Mouse (Mus musculus): ENCODE measurements around the gene Scn1b. TPM values are rescaled to one million over a fixed set of nuclear protein-coding genes. Genes with fewer than 3 reads are reported as not detected.

Gene Scn1b
- polyA plus RNA-seq, 1 experiment from 2014 or later, result 18.7 TPM

GRCm38 (mm10) chr7:31124381-31124780, 2.4 kb downstream of the Scn1b start:
- WGBS, result 90% methylated on average over 5 of the region's 5 CpGs
- no peak overlapping the region for H3K27ac ChIP-seq (replicated peaks)
- H3K4me1 ChIP-seq (replicated peaks), result peaks cover 22% of the 10 kb centered on the region
- no peak overlapping the region for H3K4me3 ChIP-seq
- peaks cover 14% of the 10 kb centered on the region for H3K36me3 ChIP-seq
- H3K4me2 ChIP-seq, result no peak overlapping the region
- no peaks in the 10 kb centered on the region for H3K9me3 ChIP-seq
- no peak for ATAC-seq (ENCODE audit: low FRiP score, low read depth)
- no peak overlapping the region for H3K9ac ChIP-seq
- peaks cover 14% of the 10 kb centered on the region for H3K27me3 ChIP-seq

DNA sequence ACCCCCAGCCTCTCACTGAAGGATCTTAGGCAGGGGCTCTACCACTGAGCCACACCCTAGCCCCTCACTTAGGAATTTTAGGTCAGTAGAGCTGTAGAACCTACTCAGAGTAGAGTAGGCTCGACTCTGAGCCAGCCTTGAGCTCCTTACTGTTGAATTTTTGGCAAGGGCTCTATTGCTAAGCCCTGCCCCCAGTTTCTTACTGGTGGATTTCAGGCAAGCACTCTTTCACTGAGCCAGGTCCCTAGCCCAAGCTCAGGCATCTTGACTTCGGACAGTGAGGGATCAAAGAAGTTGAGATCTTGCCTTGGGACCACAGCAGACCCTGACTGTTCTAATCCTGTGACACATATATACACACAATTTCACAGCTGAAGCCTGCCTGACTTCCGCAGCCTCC, 3.1 kb downstream of the Scn1b start:
- Histone ChIP-seq H3K27me3 (peaks cover 14% of the 10 kb centered on the region), H3K4me2 (no peak overlapping the region), H3K4me1 (replicated peaks) (peaks cover 22% of the 10 kb centered on the region), H3K36me3 (peaks cover 7% of the 10 kb centered on the region), H3K9me3 (no peaks in the 10 kb centered on the region), H3K27ac (replicated peaks) (no peak overlapping the region), H3K9ac (no peak overlapping the region), H3K4me3 (no peak overlapping the region)
- no peak for ATAC-seq (ENCODE audit: low FRiP score, low read depth)
- 92% methylated on average over 3 of the region's 3 CpGs for WGBS

- Histone ChIP-seq H3K4me1 (replicated peaks) (peaks cover 22% of the 10 kb centered on the region), H3K27me3 (peaks cover 14% of the 10 kb centered on the region), H3K27ac (replicated peaks) (no peak overlapping the region), H3K4me3 (no peak overlapping the region), H3K9ac (no peak overlapping the region), H3K4me2 (no peak overlapping the region), H3K9me3 (no peaks in the 10 kb centered on the region), H3K36me3 (no peaks in the 10 kb centered on the region)
- WGBS, result 87% methylated on average over 16 of the region's 16 CpGs
- ATAC-seq (ENCODE audit: low FRiP score, low read depth), result no peak
Observed at GRCm38 (mm10) chr7:31122641-31123631, 3.9 kb downstream of the Scn1b start.

GRCm38 (mm10) chr7:31119556-31119955, 7.2 kb downstream of the Scn1b start:
- Histone ChIP-seq H3K4me1 (replicated peaks) (0 out of 2 replicates have a peak, but pooled peaks cover 7% of the 10 kb centered on the region), H3K27ac (replicated peaks) (no peak overlapping the region), H3K9ac (no peak overlapping the region), H3K4me2 (no peak overlapping the region), H3K4me3 (no peak overlapping the region), H3K36me3 (no peaks in the 10 kb centered on the region), H3K27me3 (peaks cover 3% of the 10 kb centered on the region), H3K9me3 (no peaks in the 10 kb centered on the region)
- ATAC-seq (ENCODE audit: low FRiP score, low read depth), result no peak
- 90% methylated on average over 5 of the region's 5 CpGs for WGBS

DNA sequence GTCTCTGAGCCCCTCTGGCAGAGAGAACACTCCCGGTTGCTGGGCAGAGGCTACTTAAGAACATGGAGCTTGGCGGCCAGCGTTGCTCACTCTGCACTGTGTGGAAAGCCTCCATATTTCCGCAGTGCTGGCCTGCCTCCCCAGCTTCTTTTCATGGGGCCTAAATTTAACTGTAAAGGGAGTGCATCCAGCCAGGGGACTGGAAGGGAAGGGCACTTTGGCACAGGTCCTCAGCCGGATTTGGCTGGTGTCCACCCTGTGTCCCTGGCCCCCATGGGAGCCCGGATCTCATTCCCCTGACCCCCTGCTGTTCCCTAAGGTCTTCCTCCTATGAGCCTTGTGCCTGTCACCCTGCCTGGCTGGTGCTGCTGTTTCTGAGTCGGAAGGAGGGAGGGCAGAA, 8.3 kb downstream of the Scn1b start:
- no peak for ATAC-seq (ENCODE audit: low FRiP score, low read depth)
- Histone ChIP-seq H3K4me2 (no peak overlapping the region), H3K9me3 (no peaks in the 10 kb centered on the region), H3K27me3 (no peaks in the 10 kb centered on the region), H3K9ac (no peak overlapping the region), H3K4me1 (replicated peaks) (0 out of 2 replicates have a peak, but pooled peaks cover 7% of the 10 kb centered on the region), H3K4me3 (no peak overlapping the region), H3K36me3 (no peaks in the 10 kb centered on the region), H3K27ac (replicated peaks) (no peak overlapping the region)
- 69% methylated on average over 7 of the region's 7 CpGs for WGBS

DNA sequence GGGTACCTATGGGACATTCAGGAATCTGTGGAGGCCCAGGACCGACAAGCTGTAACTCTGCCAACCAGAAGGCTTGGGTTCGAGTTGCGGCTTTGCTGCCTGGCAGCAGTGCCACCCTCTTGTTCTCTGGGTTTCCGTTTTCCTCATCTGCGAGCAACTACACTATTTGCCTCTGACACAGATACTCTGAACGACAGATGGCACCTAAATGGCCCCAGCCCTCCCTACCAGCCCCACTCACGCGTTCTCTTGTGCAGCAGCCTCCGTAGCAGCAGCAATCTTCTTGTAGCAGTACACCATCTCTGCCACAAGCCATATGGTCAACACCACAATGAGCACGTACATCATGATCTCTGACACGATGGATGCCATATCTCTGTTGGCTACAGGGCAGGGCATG, 9.3 kb downstream of the Scn1b start:
- ATAC-seq (ENCODE audit: low FRiP score, low read depth), result no peak
- 83% methylated on average over 11 of the region's 11 CpGs for whole genome bisulfite sequencing
- Histone ChIP-seq H3K27ac (replicated peaks) (no peak overlapping the region), H3K4me1 (replicated peaks) (0 out of 2 replicates have a peak, but pooled peaks cover 7% of the 10 kb centered on the region), H3K36me3 (no peaks in the 10 kb centered on the region), H3K27me3 (no peaks in the 10 kb centered on the region), H3K4me2 (no peak overlapping the region), H3K9me3 (no peaks in the 10 kb centered on the region), H3K4me3 (no peak overlapping the region), H3K9ac (no peak overlapping the region)

- Histone ChIP-seq H3K27me3 (no peaks in the 10 kb centered on the region), H3K4me1 (replicated peaks) (0 out of 2 replicates have a peak, but pooled peaks cover 7% of the 10 kb centered on the region), H3K4me3 (no peak overlapping the region), H3K36me3 (no peaks in the 10 kb centered on the region), H3K27ac (replicated peaks) (no peak overlapping the region), H3K9me3 (no peaks in the 10 kb centered on the region), H3K4me2 (no peak overlapping the region), H3K9ac (no peak overlapping the region)
- WGBS, result 39% methylated on average over 16 of the region's 16 CpGs
- no peak; the same call in 1 of the 2 replicates for ATAC-seq (ENCODE audit: low FRiP score, low read depth)
Observed at GRCm38 (mm10) chr7:31116721-31117145, 10.1 kb downstream of the Scn1b start.

DNA sequence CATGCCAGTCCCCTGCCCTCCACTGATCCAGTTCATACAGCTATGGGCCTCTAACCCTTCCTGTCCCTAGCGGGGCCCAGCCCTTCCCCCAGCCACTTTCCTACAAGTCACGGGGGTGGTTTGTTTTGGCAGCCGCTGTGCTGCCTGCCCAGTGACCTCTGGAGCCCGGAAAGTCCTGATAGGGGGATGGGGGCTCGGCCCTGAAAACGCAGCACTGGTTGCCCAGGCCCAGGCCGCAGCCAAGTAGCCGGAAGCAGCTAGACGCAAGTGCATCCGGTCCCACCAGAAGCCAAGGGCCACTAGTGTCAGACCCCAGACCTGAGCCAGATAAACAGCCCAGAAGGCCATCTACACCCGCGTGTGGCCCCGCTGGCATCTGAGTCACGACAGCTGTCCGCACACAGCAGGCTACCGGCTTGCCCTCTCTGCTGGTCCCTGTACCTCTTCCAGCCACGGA, 11.2 kb downstream of the Scn1b start:
- 0 out of 2 replicates have a peak, but pooled peaks cover 7% of the 10 kb centered on the region for H3K4me1 ChIP-seq (replicated peaks)
- H3K36me3 ChIP-seq, result no peaks in the 10 kb centered on the region
- no peaks in the 10 kb centered on the region for H3K27me3 ChIP-seq
- WGBS, result 41% methylated on average over 17 of the region's 17 CpGs
- H3K27ac ChIP-seq (replicated peaks), result no peak overlapping the region
- no peak overlapping the region for H3K9ac ChIP-seq
- H3K4me2 ChIP-seq, result no peak overlapping the region
- no peak; the same call in 1 of the 2 replicates for ATAC-seq (ENCODE audit: low FRiP score, low read depth)
- no peaks in the 10 kb centered on the region for H3K9me3 ChIP-seq
- H3K4me3 ChIP-seq, result no peak overlapping the region

DNA sequence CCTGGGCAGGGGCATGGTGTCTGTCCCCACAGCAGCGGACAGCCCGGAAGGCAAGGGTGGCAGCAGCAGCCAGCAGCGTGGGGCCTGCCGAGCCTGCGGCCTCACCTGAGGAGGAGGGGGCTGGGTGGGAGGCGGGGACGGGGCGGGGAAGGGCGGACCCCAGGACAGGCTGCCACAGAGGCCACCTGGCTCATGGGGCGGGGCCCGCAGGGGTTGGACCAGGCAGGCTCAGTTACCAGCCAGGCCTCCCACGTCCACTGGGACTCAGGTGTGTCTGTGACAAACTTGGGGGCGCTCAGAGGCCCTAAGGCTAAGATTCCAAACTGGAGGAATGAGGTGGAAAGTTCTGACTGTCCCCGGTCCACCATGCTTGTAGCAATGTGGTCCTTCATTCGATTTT, 11.6 kb downstream of the Scn1b start, which contains the start of gene Hpn:
Gene Hpn (minus strand): TSS at position 109 of the 400 bp plus-strand sequence.
- WGBS, result 30% methylated on average over 15 of the region's 15 CpGs
- Histone ChIP-seq H3K27me3 (no peaks in the 10 kb centered on the region), H3K4me3 (no peak within 1 kb of the TSS), H3K9me3 (no peaks in the 10 kb centered on the region), H3K27ac (replicated peaks) (no peak within 1 kb of the TSS), H3K9ac (no peak within 1 kb of the TSS), H3K36me3 (no peaks in the 10 kb centered on the region), H3K4me2 (no peak within 1 kb of the TSS), H3K4me1 (replicated peaks) (0 out of 2 replicates have a peak, but pooled peaks cover 7% of the 10 kb centered on the region)
- ATAC-seq (ENCODE audit: low FRiP score, low read depth), result no peak

- no peaks in the 10 kb centered on the region for H3K9me3 ChIP-seq
- WGBS, result 44% methylated on average over 10 of the region's 10 CpGs
- no peaks in the 10 kb centered on the region for H3K36me3 ChIP-seq
- H3K4me1 ChIP-seq (replicated peaks), result 0 out of 2 replicates have a peak, but pooled peaks cover 7% of the 10 kb centered on the region
- H3K9ac ChIP-seq, result no peak overlapping the region
- no peak overlapping the region for H3K4me3 ChIP-seq
- no peak overlapping the region for H3K4me2 ChIP-seq
- no peak overlapping the region for H3K27ac ChIP-seq (replicated peaks)
- no peak for ATAC-seq (ENCODE audit: low FRiP score, low read depth)
- H3K27me3 ChIP-seq, result no peaks in the 10 kb centered on the region
Observed at GRCm38 (mm10) chr7:31114646-31115045, 12.2 kb downstream of the Scn1b start.

GRCm38 (mm10) chr7:31113800-31114199, 13.0 kb downstream of the Scn1b start:
- H3K27me3 ChIP-seq, result no peaks in the 10 kb centered on the region
- H3K9ac ChIP-seq, result no peak overlapping the region
- no peak overlapping the region for H3K4me3 ChIP-seq
- H3K4me1 ChIP-seq (replicated peaks), result 0 out of 2 replicates have a peak, but pooled peaks cover 7% of the 10 kb centered on the region
- WGBS, result 85% methylated on average over 6 of the region's 6 CpGs
- H3K27ac ChIP-seq (replicated peaks), result no peak overlapping the region
- no peaks in the 10 kb centered on the region for H3K36me3 ChIP-seq
- no peaks in the 10 kb centered on the region for H3K9me3 ChIP-seq
- no peak for ATAC-seq (ENCODE audit: low FRiP score, low read depth)
- H3K4me2 ChIP-seq, result no peak overlapping the region

GRCm38 (mm10) chr7:31112036-31112435, 14.8 kb downstream of the Scn1b start:
- H3K4me3 ChIP-seq, result no peak overlapping the region
- H3K9ac ChIP-seq, result no peak overlapping the region
- 57% methylated on average over 4 of the region's 4 CpGs for WGBS
- H3K4me1 ChIP-seq (replicated peaks), result 0 out of 2 replicates have a peak, but pooled peaks cover 7% of the 10 kb centered on the region
- no peaks in the 10 kb centered on the region for H3K27me3 ChIP-seq
- no peak overlapping the region for H3K27ac ChIP-seq (replicated peaks)
- H3K9me3 ChIP-seq, result no peaks in the 10 kb centered on the region
- no peak overlapping the region for H3K4me2 ChIP-seq
- no peaks in the 10 kb centered on the region for H3K36me3 ChIP-seq
- ATAC-seq (ENCODE audit: low FRiP score, low read depth), result no peak
